Mouse (Mus musculus) erythroblast, adult 5-6 weeks (primary cell): ENCODE results near the gene Etl4. TPM values are rescaled to one million over a fixed set of nuclear protein-coding genes. Genes with fewer than 3 reads are reported as not detected.

Experiments used
- ATAC-seq: replicated peaks from 2 replicates; pipeline ENCODE4 v1.8.0; 2016; ENCODE audit warnings: moderate number of reproducible peaks, mild to moderate bottlenecking, moderate TSS enrichment, inconsistent platforms; ENCODE audit not compliant: poor library complexity, low FRiP score, severe bottlenecking
- total RNA-seq, 2 experiments: library from RNA; stranded (forward) in 1 of 2; stranded (reverse) in 1 of 2; fragments of 150-400 nt in 1 of 2; fragments of 200-764, 138-1000 nt in 1 of 2; gene quantifications; 2 replicates each; pipeline versions ENCODE4 v1.2.3 to v1.2.4; 2015 to 2017; ENCODE audit warnings: low replicate concordance in 2 of 2

Etl4 gene
- total RNA-seq, 2 experiments from 2014 or later: 0.34 TPM; not detected in 1

- no peak for ATAC-seq
Observed at GRCm38 (mm10) chr2:20777931-20778330, 868.4 kb downstream of the Etl4 start.

- ATAC-seq: no peak
Observed at GRCm38 (mm10) chr2:20779484-20780381, 870.2 kb downstream of the Etl4 start.

- no peak for ATAC-seq
Observed at GRCm38 (mm10) chr2:20801236-20801890, 891.8 kb downstream of the Etl4 start.

- no peak for ATAC-seq
Observed at GRCm38 (mm10) chr2:20811506-20811905, 901.9 kb downstream of the Etl4 start.

GRCm38 (mm10) chr2:20813986-20814385, 904.4 kb downstream of the Etl4 start:
- ATAC-seq: no peak

GRCm38 (mm10) chr2:20818226-20818625, 908.6 kb downstream of the Etl4 start:
- ATAC-seq: no peak

GRCm38 (mm10) chr2:20826258-20826657, 916.7 kb downstream of the Etl4 start:
- ATAC-seq: no peak

GRCm38 (mm10) chr2:20830882-20831281, 921.3 kb downstream of the Etl4 start:
- no peak for ATAC-seq

GRCm38 (mm10) chr2:20831608-20832406, 922.2 kb downstream of the Etl4 start:
- no peak for ATAC-seq

GRCm38 (mm10) chr2:20849346-20849745, 939.8 kb downstream of the Etl4 start:
- no peak for ATAC-seq
